Mouse (Mus musculus) kidney, adult 2 months (tissue): ENCODE data around the gene Eif2b3. TPM values are rescaled to one million over a fixed set of nuclear protein-coding genes. Genes with fewer than 3 reads are reported as not detected.
A peak's percentile ranks its signal among the peaks of the same experiment; 100 is the strongest.

ENCODE experiments used
- DNase-seq: peaks from one replicate; pipeline ENCODE4 v3.0.0; 2021
- H3K27ac ChIP-seq: fragments of 200-500 bp; 2 replicates; pipeline ENCODE4 v1.5.1; 2012; ENCODE audit warnings: low read depth, low read length, control low read depth, inconsistent platforms; ENCODE audit not compliant: insufficient read depth
- H3K27me3 ChIP-seq: fragments of 200-500 bp; replicated peaks from 2 replicates; pipeline ENCODE4 v1.6.1; 2012; ENCODE audit warnings: mild to moderate bottlenecking, moderate library complexity, low read length, inconsistent platforms; ENCODE audit not compliant: control insufficient read depth, insufficient read depth
- H3K36me3 ChIP-seq: fragments of 200-500 bp; 2 replicates; pipeline ENCODE4 v1.6.1; 2012; ENCODE audit warnings: mild to moderate bottlenecking, moderate library complexity, low read length, inconsistent platforms; ENCODE audit not compliant: control insufficient read depth, insufficient read depth
- H3K4me1 ChIP-seq: fragments of 200-500 bp; 2 replicates; pipeline ENCODE4 v1.6.1; 2011; ENCODE audit warnings: low read length; ENCODE audit not compliant: control insufficient read depth, insufficient read depth
- H3K4me3 ChIP-seq: fragments of 200-500 bp; 2 replicates; pipeline ENCODE4 v1.5.1; 2011; ENCODE audit warnings: mild to moderate bottlenecking, low read depth, low read length, control low read depth; ENCODE audit not compliant: insufficient read depth
- CTCF ChIP-seq: fragments of 200-500 bp; conservative IDR thresholded peaks from 2 replicates; pipeline ENCODE4 v1.5.1; 2011; ENCODE audit warnings: low read depth, mild to moderate bottlenecking, control low read depth, low read length, moderate library complexity, mixed read lengths; ENCODE audit not compliant: insufficient read depth, insufficient read length
- POLR2A ChIP-seq: fragments of 200-500 bp; IDR thresholded peaks from one replicate; pipeline ENCODE4 v1.6.1; 2011; ENCODE audit warnings: low read depth, low read length, control low read depth
- WGBS: fragments of 180-500 bp; shearing (Covaris S2); methylation state at CpG from one replicate; pipeline ENCODE4 v1.1.7; 2018; 5-methylcytosine and 5-hydroxymethylcytosine counted together
- polyA plus RNA-seq: library from polyadenylated mRNA; depleted of rRNA; stranded (reverse); fragments of >200 nt; gene quantifications from 2 replicates; pipeline ENCODE4 v1.2.3, GENCODE M21; 2012

Eif2b3 gene
- polyA plus RNA-seq, 1 experiment, result 9.2 TPM

GRCm38 (mm10) chr4:116993672-116994621 is 25.3 kb upstream of the Eif2b3 start, which contains the start of gene Urod:
Gene Urod (minus strand): TSS chr4:116994413.
- Histone ChIP-seq H3K27me3 (no peaks in the 10 kb centered on the region), H3K36me3 (no peaks in the 10 kb centered on the region), H3K4me3 (peak within 1 kb of the TSS; percentile 96), H3K27ac (peak within 1 kb of the TSS; percentile 84), H3K4me1 (peaks cover 13% of the 10 kb centered on the region; the same call in 1 of the 2 replicates)
- TF ChIP-seq CTCF, result no peak
- no peak for TF ChIP-seq POLR2A
- under 1% methylated on average over 38 of the region's 38 CpGs for WGBS
- peak; percentile 98 for DNase-seq

- TF ChIP-seq CTCF, result no peak
- Histone ChIP-seq H3K4me3 (peak within 1 kb of the TSS; percentile 96), H3K36me3 (no peaks in the 10 kb centered on the region), H3K27me3 (no peaks in the 10 kb centered on the region), H3K27ac (peak within 1 kb of the TSS; percentile 84), H3K4me1 (peaks cover 13% of the 10 kb centered on the region; the same call in 1 of the 2 replicates)
- DNase-seq, result peak; percentile 83
- WGBS, result under 1% methylated on average over 58 of the region's 58 CpGs
Measured at GRCm38 (mm10) chr4:116995131-116995797, 23.9 kb upstream of the Eif2b3 start, which contains the start of gene Hectd3. Gene Hectd3 (plus strand): TSS chr4:116995317.

- no peaks in the 10 kb centered on the region for H3K27me3 ChIP-seq
- no peak for TF ChIP-seq POLR2A
- TF ChIP-seq CTCF, result peak; percentile 62
- no peaks in the 10 kb centered on the region for H3K36me3 ChIP-seq
- peak overlapping the region; percentile 84 for H3K27ac ChIP-seq
- WGBS, result under 1% methylated on average over 16 of the region's 16 CpGs
- peaks cover 13% of the 10 kb centered on the region; the same call in 1 of the 2 replicates for H3K4me1 ChIP-seq
- peak overlapping the region; percentile 96 for H3K4me3 ChIP-seq
- peak; percentile 90 for DNase-seq
Measured at GRCm38 (mm10) chr4:116995798-116996135, 23.4 kb upstream of the Eif2b3 start.

GRCm38 (mm10) chr4:116999513-117000154 is 19.6 kb upstream of the Eif2b3 start:
- Histone ChIP-seq H3K36me3 (no peaks in the 10 kb centered on the region), H3K27ac (no peak overlapping the region), H3K4me1 (peaks cover 6% of the 10 kb centered on the region; the same call in 1 of the 2 replicates), H3K27me3 (no peaks in the 10 kb centered on the region), H3K4me3 (no peak overlapping the region)
- DNase-seq, result no peak
- WGBS, result 95% methylated on average over 17 of the region's 17 CpGs
- TF ChIP-seq CTCF (no peak), POLR2A (no peak)

GRCm38 (mm10) chr4:117001957-117002356 is 17.2 kb upstream of the Eif2b3 start:
- Histone ChIP-seq H3K27ac (no peak overlapping the region), H3K36me3 (no peaks in the 10 kb centered on the region), H3K27me3 (no peaks in the 10 kb centered on the region), H3K4me1 (no peaks in the 10 kb centered on the region), H3K4me3 (no peak overlapping the region)
- 92% methylated on average over 16 of the region's 16 CpGs for WGBS
- TF ChIP-seq POLR2A (no peak), CTCF (no peak)
- no peak for DNase-seq

- WGBS, result 59% methylated on average over 38 of the region's 38 CpGs
- Histone ChIP-seq H3K36me3 (no peaks in the 10 kb centered on the region), H3K27ac (no peak overlapping the region), H3K27me3 (no peaks in the 10 kb centered on the region), H3K4me1 (no peaks in the 10 kb centered on the region), H3K4me3 (no peak overlapping the region)
- TF ChIP-seq CTCF (peak; percentile 78), POLR2A (no peak)
- peak; percentile 87 for DNase-seq
Measured at GRCm38 (mm10) chr4:117002543-117003521, 16.4 kb upstream of the Eif2b3 start.
